Mouse (Mus musculus): Measurements from ENCODE around the gene Atp5g3. TPM values are rescaled to one million over a fixed set of nuclear protein-coding genes. Genes with fewer than 3 reads are reported as not detected.

The Atp5g3 gene
- polyA plus RNA-seq (2015; fragmentation: Nextera tagmentation; extraction: Ambion mirVana), result 2,703 and 3,492 TPM in 2 replicates

GRCm38 (mm10) chr2:73911175-73911700 lies at the start of gene Atp5g3:
Atp5g3 (minus strand) TSS chr2:73911326.

GRCm38 (mm10) chr2:73892464-73893296 lies 18.4 kb downstream of the Atp5g3 start, which contains the start of gene Atf2:
Atf2 (minus strand) TSS chr2:73892639.

Other genes with a start within 250 kb of the Atp5g3 start
- 12.1 and 13.8 TPM in 2 replicates for gene Chn1, start 136.0 kb downstream of the Atp5g3 start, polyA plus RNA-seq (2015; fragmentation: Nextera tagmentation; extraction: Ambion mirVana)
- gene Atf2, start 18.7 kb downstream of the Atp5g3 start, polyA plus RNA-seq (2015; fragmentation: Nextera tagmentation; extraction: Ambion mirVana), result 21.4 and 26.5 TPM in 2 replicates

All from skeletal muscle tissue, postnatal 0 days (tissue).